Mouse (Mus musculus) embryonic fibroblast, embryonic 13.5 days (primary cell): Measurements from ENCODE around the gene Ifna2.

Experiments
- CTCF ChIP-seq: IDR thresholded peaks from 2 replicates; pipeline ENCODE4 v1.5.1; 2011; ENCODE audit warnings: mild to moderate bottlenecking, control low read depth, low read length, moderate library complexity, borderline replicate concordance; ENCODE audit not compliant: insufficient read depth
- POLR2A ChIP-seq: IDR thresholded peaks from 2 replicates; pipeline ENCODE4 v1.6.1; 2011; ENCODE audit warnings: low read depth, mild to moderate bottlenecking, control low read depth, low read length, moderate library complexity

- TF ChIP-seq CTCF (0 out of 2 replicates have a peak, but pooled peaks have one; percentile 26), POLR2A (no peak)
These were observed 43.6 kb upstream of the Ifna2 start for GRCm38 (mm10) chr4:88727324-88727723.
